Mouse (Mus musculus): ENCODE data around the gene Lingo1. TPM values are rescaled to one million over a fixed set of nuclear protein-coding genes. Genes with fewer than 3 reads are reported as not detected.

The Lingo1 gene
- polyA plus RNA-seq, 1 experiment from 2014 or later: 47.8 TPM

DNA sequence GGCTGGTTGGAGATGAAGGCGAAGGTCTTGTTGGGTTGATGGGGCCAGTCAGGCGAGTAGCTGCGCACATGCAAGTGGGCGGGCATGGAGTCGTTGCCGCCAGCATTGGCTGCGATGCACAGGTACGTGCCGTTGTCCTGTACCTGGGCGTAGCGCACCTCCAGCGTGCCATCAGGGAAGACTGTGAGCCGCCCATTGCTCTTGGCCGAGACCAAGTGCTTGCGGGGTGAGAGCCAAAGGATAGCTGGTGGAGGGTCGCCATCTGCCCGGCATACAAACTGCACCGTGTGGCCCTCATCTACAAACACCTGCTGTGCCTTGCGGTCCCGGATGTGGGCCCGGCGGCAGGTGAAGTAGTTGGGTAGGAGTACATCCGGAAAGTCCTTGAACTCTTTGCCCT is 176.6 kb downstream of the Lingo1 start:
- Histone ChIP-seq H3K4me1 (peaks cover 10% of the 10 kb centered on the region), H3K27me3 (replicated peaks) (peaks cover 28% of the 10 kb centered on the region), H3K4me3 (no peak overlapping the region), H3K27ac (no peak overlapping the region), H3K36me3 (peaks cover 18% of the 10 kb centered on the region), H3K4me2 (replicated peaks) (no peak overlapping the region), H3K9ac (no peak overlapping the region), H3K9me3 (no peaks in the 10 kb centered on the region)
- WGBS: 77% methylated on average over 23 of the region's 23 CpGs
- ATAC-seq (ENCODE audit: low FRiP score, low read depth): no peak

GRCm38 (mm10) chr9:56618660-56619059 is 177.6 kb downstream of the Lingo1 start:
- no peaks in the 10 kb centered on the region for H3K9me3 ChIP-seq
- no peak overlapping the region for H3K4me2 ChIP-seq (replicated peaks)
- no peak for ATAC-seq (ENCODE audit: low FRiP score, low read depth)
- no peak overlapping the region for H3K4me3 ChIP-seq
- H3K27me3 ChIP-seq (replicated peaks): peaks cover 28% of the 10 kb centered on the region
- H3K4me1 ChIP-seq: peaks cover 5% of the 10 kb centered on the region; the same call in 1 of the 2 replicates
- no peak overlapping the region for H3K9ac ChIP-seq
- peaks cover 18% of the 10 kb centered on the region for H3K36me3 ChIP-seq
- no peak overlapping the region for H3K27ac ChIP-seq
- WGBS: 79% methylated on average over 4 of the region's 4 CpGs

DNA sequence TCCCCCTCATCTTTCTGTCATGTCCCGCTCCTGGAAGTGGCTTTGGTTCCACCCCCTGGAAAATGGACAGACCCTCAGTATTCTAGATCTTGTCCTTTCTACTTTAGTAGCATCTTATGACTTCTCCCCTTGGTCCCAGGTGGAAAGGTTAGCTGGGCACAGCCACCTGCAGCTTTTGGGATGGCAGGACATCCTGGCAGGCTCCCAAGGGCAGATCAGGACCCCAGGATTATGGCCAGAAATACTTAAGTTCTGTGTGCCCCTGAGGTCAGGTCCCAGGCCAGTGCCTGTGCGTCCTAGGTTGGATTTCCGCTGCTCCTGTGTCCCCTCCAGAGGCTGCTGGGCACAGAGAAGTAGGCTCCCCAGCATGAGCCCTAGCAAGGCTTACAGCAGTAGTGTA is 180.2 kb downstream of the Lingo1 start:
- 82% methylated on average over 3 of the region's 3 CpGs for WGBS
- Histone ChIP-seq H3K27ac (no peak overlapping the region), H3K4me2 (replicated peaks) (no peak overlapping the region), H3K4me3 (no peak overlapping the region), H3K36me3 (peaks cover 18% of the 10 kb centered on the region), H3K27me3 (replicated peaks) (peaks cover 17% of the 10 kb centered on the region), H3K9ac (no peak overlapping the region), H3K4me1 (peaks cover 20% of the 10 kb centered on the region), H3K9me3 (no peaks in the 10 kb centered on the region)
- ATAC-seq (ENCODE audit: low FRiP score, low read depth): no peak

- H3K4me2 ChIP-seq (replicated peaks): no peak overlapping the region
- no peaks in the 10 kb centered on the region for H3K36me3 ChIP-seq
- H3K27ac ChIP-seq: no peak overlapping the region
- WGBS: 33% methylated on average over 12 of the region's 12 CpGs
- no peak for ATAC-seq (ENCODE audit: low FRiP score, low read depth)
- no peaks in the 10 kb centered on the region for H3K9me3 ChIP-seq
- no peak overlapping the region for H3K9ac ChIP-seq
- no peaks in the 10 kb centered on the region; the same call in 1 of the 2 replicates for H3K27me3 ChIP-seq (replicated peaks)
- no peak overlapping the region for H3K4me3 ChIP-seq
- H3K4me1 ChIP-seq: peaks cover 34% of the 10 kb centered on the region
These were observed 183.5 kb downstream of the Lingo1 start for GRCm38 (mm10) chr9:56612798-56613183.

DNA sequence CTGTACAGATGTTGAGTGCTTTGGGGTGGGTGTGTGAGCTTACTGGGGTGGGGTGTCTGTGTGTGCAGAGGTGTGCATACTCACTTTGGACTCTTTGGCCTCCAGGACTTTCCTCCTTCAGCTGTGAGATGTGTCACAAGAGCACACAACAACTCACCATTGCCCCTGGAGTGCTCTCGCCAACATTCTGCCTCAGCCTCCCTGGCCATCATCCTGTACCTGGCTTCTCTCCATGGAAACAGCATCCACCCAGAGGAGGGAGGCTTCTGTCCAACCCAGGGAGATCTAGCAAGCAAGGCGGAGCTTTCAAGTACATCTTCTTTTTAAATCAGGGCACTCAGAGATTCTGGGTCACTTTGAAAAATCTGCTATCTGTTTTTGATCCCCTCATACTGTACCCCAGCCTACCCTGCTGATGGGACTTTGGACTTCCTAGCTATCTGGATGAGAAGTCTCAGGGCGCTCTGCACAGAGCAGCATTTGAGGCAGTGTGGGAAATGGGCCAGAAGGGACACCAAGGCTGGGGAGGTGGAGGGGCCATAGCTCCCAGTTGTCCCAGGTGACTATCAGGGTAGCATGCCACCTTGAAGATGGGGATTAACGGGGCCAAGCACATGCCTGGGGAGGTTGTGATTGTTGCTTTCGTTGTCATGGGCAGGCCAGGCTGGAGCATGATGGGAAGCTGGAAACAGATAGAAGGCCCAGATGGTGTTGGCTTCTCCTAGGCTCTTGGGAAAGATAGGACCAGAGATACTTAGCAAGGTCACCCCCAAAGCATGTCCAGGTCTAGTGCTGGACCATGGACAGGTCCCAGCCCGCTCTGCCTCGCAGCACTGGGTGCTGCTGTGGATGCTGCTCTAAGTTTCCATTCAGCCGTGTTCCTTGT is 184.1 kb downstream of the Lingo1 start:
- no peak overlapping the region for H3K4me3 ChIP-seq
- H3K4me1 ChIP-seq: peaks cover 34% of the 10 kb centered on the region
- H3K27ac ChIP-seq: no peak overlapping the region
- H3K36me3 ChIP-seq: no peaks in the 10 kb centered on the region
- no peaks in the 10 kb centered on the region; the same call in 1 of the 2 replicates for H3K27me3 ChIP-seq (replicated peaks)
- no peak for ATAC-seq (ENCODE audit: low FRiP score, low read depth)
- H3K4me2 ChIP-seq (replicated peaks): no peak overlapping the region
- H3K9me3 ChIP-seq: no peaks in the 10 kb centered on the region
- WGBS: 84% methylated on average over 8 of the region's 8 CpGs
- H3K9ac ChIP-seq: no peak overlapping the region

- Histone ChIP-seq H3K27ac (no peak overlapping the region), H3K4me2 (replicated peaks) (no peak overlapping the region), H3K9ac (no peak overlapping the region)
These were observed 185.3 kb downstream of the Lingo1 start for GRCm38 (mm10) chr9:56610955-56611354.

GRCm38 (mm10) chr9:56610466-56610865 is 185.8 kb downstream of the Lingo1 start:
- Histone ChIP-seq H3K27me3 (replicated peaks) (no peaks in the 10 kb centered on the region; the same call in 1 of the 2 replicates), H3K4me1 (peaks cover 41% of the 10 kb centered on the region), H3K27ac (no peak overlapping the region), H3K9ac (no peak overlapping the region), H3K4me3 (no peak overlapping the region), H3K9me3 (no peaks in the 10 kb centered on the region), H3K36me3 (no peaks in the 10 kb centered on the region), H3K4me2 (replicated peaks) (no peak overlapping the region)
- no peak for ATAC-seq (ENCODE audit: low FRiP score, low read depth)
- 74% methylated on average over 5 of the region's 5 CpGs for WGBS

More at GRCm38 (mm10) chr9:56610955-56611354, 185.3 kb downstream of the Lingo1 start:
- Histone ChIP-seq H3K27me3 (replicated peaks) (no peaks in the 10 kb centered on the region; the same call in 1 of the 2 replicates), H3K4me3 (no peak overlapping the region), H3K4me1 (peaks cover 37% of the 10 kb centered on the region), H3K36me3 (no peaks in the 10 kb centered on the region), H3K9me3 (no peaks in the 10 kb centered on the region)
- no peak for ATAC-seq (ENCODE audit: low FRiP score, low read depth)
- 89% methylated on average over 6 of the region's 6 CpGs for WGBS

- peaks cover 51% of the 10 kb centered on the region for H3K4me1 ChIP-seq
These were observed 186.8 kb downstream of the Lingo1 start for GRCm38 (mm10) chr9:56609486-56609885.

GRCm38 (mm10) chr9:56608691-56609351 is 187.4 kb downstream of the Lingo1 start:
- Histone ChIP-seq H3K27ac (no peak overlapping the region), H3K36me3 (no peaks in the 10 kb centered on the region), H3K27me3 (replicated peaks) (no peaks in the 10 kb centered on the region; the same call in 1 of the 2 replicates), H3K9me3 (no peaks in the 10 kb centered on the region), H3K4me2 (replicated peaks) (no peak overlapping the region), H3K9ac (no peak overlapping the region), H3K4me3 (no peak overlapping the region), H3K4me1 (peaks cover 56% of the 10 kb centered on the region)
- WGBS: 30% methylated on average over 11 of the region's 11 CpGs
- no peak for ATAC-seq (ENCODE audit: low FRiP score, low read depth)

More at GRCm38 (mm10) chr9:56609486-56609885, 186.8 kb downstream of the Lingo1 start:
- Histone ChIP-seq H3K36me3 (no peaks in the 10 kb centered on the region), H3K9ac (no peak overlapping the region), H3K27ac (no peak overlapping the region), H3K4me2 (replicated peaks) (no peak overlapping the region), H3K27me3 (replicated peaks) (no peaks in the 10 kb centered on the region; the same call in 1 of the 2 replicates), H3K9me3 (no peaks in the 10 kb centered on the region), H3K4me3 (no peak overlapping the region)
- ATAC-seq (ENCODE audit: low FRiP score, low read depth): no peak
- WGBS: 12% methylated on average over 5 of the region's 5 CpGs

- H3K9ac ChIP-seq: no peak overlapping the region
- no peak for ATAC-seq (ENCODE audit: low FRiP score, low read depth)
- H3K9me3 ChIP-seq: no peaks in the 10 kb centered on the region
- peaks cover 37% of the 10 kb centered on the region for H3K4me1 ChIP-seq
- H3K27ac ChIP-seq: no peak overlapping the region
- no peak overlapping the region for H3K4me3 ChIP-seq
- H3K36me3 ChIP-seq: no peaks in the 10 kb centered on the region
- H3K27me3 ChIP-seq (replicated peaks): no peaks in the 10 kb centered on the region; the same call in 1 of the 2 replicates
- H3K4me2 ChIP-seq (replicated peaks): no peak overlapping the region
- WGBS: 71% methylated on average over 16 of the region's 16 CpGs
These were observed 190.1 kb downstream of the Lingo1 start for GRCm38 (mm10) chr9:56606082-56606740.

- no peak overlapping the region for H3K4me2 ChIP-seq (replicated peaks)
- ATAC-seq (ENCODE audit: low FRiP score, low read depth): peak; percentile 65
- H3K4me3 ChIP-seq: no peak overlapping the region
- no peaks in the 10 kb centered on the region for H3K9me3 ChIP-seq
- H3K9ac ChIP-seq: no peak overlapping the region
- H3K27ac ChIP-seq: no peak overlapping the region
- peaks cover 37% of the 10 kb centered on the region for H3K4me1 ChIP-seq
- H3K27me3 ChIP-seq (replicated peaks): no peaks in the 10 kb centered on the region; the same call in 1 of the 2 replicates
- no peaks in the 10 kb centered on the region for H3K36me3 ChIP-seq
These were observed 190.8 kb downstream of the Lingo1 start for GRCm38 (mm10) chr9:56605443-56605806.
